Mouse (Mus musculus) lung, embryonic 16.5 days (tissue): ENCODE measurements around the gene Fam19a2. TPM values are rescaled to one million over a fixed set of nuclear protein-coding genes. Genes with fewer than 3 reads are reported as not detected.

Source experiments
- ATAC-seq: fragments of 200-750 bp; cut with Nextera tagmentation; 2 replicates; pipeline ENCODE4 v1.8.0; 2017; ENCODE audit warnings: low read depth, mild to moderate bottlenecking, moderate library complexity
- H3K27ac ChIP-seq: fragments of 300-500 bp; sonication (generic); 2 replicates; pipeline ENCODE4 v1.5.1; 2014; ENCODE audit warnings: mild to moderate bottlenecking, control low read depth, low read length
- H3K27me3 ChIP-seq: fragments of 300-500 bp; sonication (generic); 2 replicates; pipeline ENCODE4 v1.6.1; 2014; ENCODE audit warnings: low read depth, low read length, mixed read lengths; ENCODE audit not compliant: control insufficient read depth, insufficient read depth
- H3K36me3 ChIP-seq: fragments of 300-500 bp; sonication (generic); 2 replicates; pipeline ENCODE4 v1.6.1; 2014; ENCODE audit warnings: low read length; ENCODE audit not compliant: control insufficient read depth, insufficient read depth
- H3K4me1 ChIP-seq: fragments of 300-500 bp; sonication (generic); replicated peaks from 2 replicates; pipeline ENCODE4 v1.6.1; 2014; ENCODE audit warnings: low read length, mixed read lengths; ENCODE audit not compliant: control insufficient read depth, insufficient read depth
- H3K4me2 ChIP-seq: fragments of 300-500 bp; sonication (generic); 2 replicates; pipeline ENCODE4 v1.6.1; 2014; ENCODE audit warnings: low read depth, low read length, control low read depth
- H3K4me3 ChIP-seq: fragments of 300-500 bp; sonication (generic); 2 replicates; pipeline ENCODE4 v1.5.1; 2014; ENCODE audit warnings: mild to moderate bottlenecking, low read length, control low read depth
- H3K9ac ChIP-seq: fragments of 300-500 bp; sonication (generic); 2 replicates; pipeline ENCODE4 v1.6.1; 2014; ENCODE audit warnings: low read length, control low read depth
- H3K9me3 ChIP-seq: fragments of 300-500 bp; sonication (generic); 2 replicates; pipeline ENCODE4 v1.6.1; 2016; ENCODE audit warnings: low read length; ENCODE audit not compliant: control insufficient read depth
- WGBS: fragments of 180-500 bp; shearing (Covaris S2); extraction: QIAGEN DNeasy Blood & Tissue Kit; methylation state at CpG from one replicate; pipeline ENCODE4 v1.1.7; 2014; 5-methylcytosine and 5-hydroxymethylcytosine counted together
- polyA plus RNA-seq: library from polyadenylated mRNA; unstranded; fragments of >200 nt; fragmentation: Nextera tagmentation; extraction: Ambion mirVana; gene quantifications from 2 replicates; pipeline ENCODE4 v1.2.1, GENCODE M21; 2015

The Fam19a2 gene
- polyA plus RNA-seq, 1 experiment from 2014 or later = 1.8 TPM

DNA sequence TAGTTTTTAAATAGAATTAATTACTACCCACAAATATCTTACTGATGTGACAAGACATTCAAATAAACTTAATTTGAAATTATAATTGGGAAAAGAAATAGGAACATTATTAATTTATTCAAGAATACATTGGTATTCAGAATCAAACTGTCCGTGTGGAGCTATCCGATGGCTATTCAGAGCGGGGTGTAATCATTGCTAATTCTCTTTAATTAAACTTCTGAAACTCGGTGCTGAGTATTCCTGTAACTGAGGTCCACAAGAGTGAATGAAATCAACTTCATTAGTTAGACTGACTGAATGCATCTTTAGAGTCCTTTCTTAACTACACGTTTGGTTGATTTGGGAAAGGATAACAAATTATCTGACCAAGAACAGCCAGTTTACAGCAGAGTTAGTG lies 372.9 kb downstream of the Fam19a2 start:
- H3K36me3 ChIP-seq = no peaks in the 10 kb centered on the region
- H3K4me1 ChIP-seq = no peaks in the 10 kb centered on the region
- no peak overlapping the region for H3K4me2 ChIP-seq
- no peak overlapping the region for H3K9ac ChIP-seq
- WGBS = 75% methylated on average over 5 of the region's 5 CpGs
- H3K4me3 ChIP-seq = no peak overlapping the region
- H3K27me3 ChIP-seq = no peaks in the 10 kb centered on the region; the same call in 1 of the 2 replicates
- no peak overlapping the region for H3K27ac ChIP-seq
- ATAC-seq = no peak
- no peaks in the 10 kb centered on the region for H3K9me3 ChIP-seq

- no peaks in the 10 kb centered on the region for H3K4me1 ChIP-seq
- no peak overlapping the region for H3K9ac ChIP-seq
- no peak overlapping the region for H3K27ac ChIP-seq
- ATAC-seq = no peak
- no peaks in the 10 kb centered on the region; the same call in 1 of the 2 replicates for H3K27me3 ChIP-seq
- H3K4me3 ChIP-seq = no peak overlapping the region
- H3K36me3 ChIP-seq = no peaks in the 10 kb centered on the region
- H3K9me3 ChIP-seq = no peaks in the 10 kb centered on the region
- no peak overlapping the region for H3K4me2 ChIP-seq
These were observed 373.7 kb downstream of the Fam19a2 start for GRCm38 (mm10) chr10:123637496-123637895.

DNA sequence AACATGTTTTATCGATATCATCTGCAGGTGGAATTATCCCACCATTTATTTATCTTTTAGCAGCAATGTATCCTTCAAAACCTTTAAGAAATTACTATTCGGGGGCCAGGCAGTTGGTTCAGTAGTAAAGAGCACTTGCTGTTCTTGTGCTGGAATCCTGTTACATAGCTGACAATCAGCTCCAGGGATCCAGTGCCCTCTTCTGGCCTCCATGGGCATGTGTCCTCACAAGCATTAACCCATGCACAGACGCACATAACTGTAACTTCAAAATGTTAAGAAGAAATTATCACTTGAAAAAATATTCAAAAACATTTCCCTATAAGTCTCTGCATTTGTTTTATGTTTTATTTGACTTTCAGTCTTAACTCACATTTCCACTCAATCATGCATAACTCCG lies 381.8 kb downstream of the Fam19a2 start:
- Histone ChIP-seq H3K9ac (no peak overlapping the region), H3K4me2 (no peak overlapping the region), H3K4me3 (no peak overlapping the region), H3K27ac (no peak overlapping the region), H3K36me3 (no peaks in the 10 kb centered on the region), H3K9me3 (no peaks in the 10 kb centered on the region), H3K27me3 (no peaks in the 10 kb centered on the region), H3K4me1 (no peaks in the 10 kb centered on the region)
- 86% methylated on average over 4 of the region's 4 CpGs for WGBS
- ATAC-seq = no peak

DNA sequence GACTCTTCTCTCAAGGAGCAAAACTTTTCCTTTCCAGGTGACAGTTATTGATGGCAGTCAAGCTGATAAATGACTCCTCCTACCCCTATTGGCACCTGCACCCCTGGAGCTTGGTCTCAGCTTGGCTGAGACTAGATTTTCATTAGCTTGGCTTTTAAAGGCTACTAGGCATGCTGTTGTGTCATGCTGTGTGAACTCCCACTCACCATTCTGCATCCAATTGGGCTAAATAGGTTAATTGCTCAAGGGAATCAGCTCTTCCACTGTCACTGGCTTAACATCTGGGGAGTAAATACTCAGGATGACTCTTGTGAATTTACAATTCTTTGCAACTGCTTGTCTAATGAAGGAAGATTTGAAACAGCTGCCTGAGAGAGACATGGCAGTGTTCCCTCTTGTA lies 407.4 kb downstream of the Fam19a2 start:
- H3K27me3 ChIP-seq = no peaks in the 10 kb centered on the region
- H3K27ac ChIP-seq = no peak overlapping the region
- no peak for ATAC-seq
- H3K9ac ChIP-seq = no peak overlapping the region
- no peaks in the 10 kb centered on the region for H3K4me1 ChIP-seq
- no peaks in the 10 kb centered on the region for H3K36me3 ChIP-seq
- H3K4me2 ChIP-seq = no peak overlapping the region
- H3K9me3 ChIP-seq = no peaks in the 10 kb centered on the region
- no peak overlapping the region for H3K4me3 ChIP-seq

DNA sequence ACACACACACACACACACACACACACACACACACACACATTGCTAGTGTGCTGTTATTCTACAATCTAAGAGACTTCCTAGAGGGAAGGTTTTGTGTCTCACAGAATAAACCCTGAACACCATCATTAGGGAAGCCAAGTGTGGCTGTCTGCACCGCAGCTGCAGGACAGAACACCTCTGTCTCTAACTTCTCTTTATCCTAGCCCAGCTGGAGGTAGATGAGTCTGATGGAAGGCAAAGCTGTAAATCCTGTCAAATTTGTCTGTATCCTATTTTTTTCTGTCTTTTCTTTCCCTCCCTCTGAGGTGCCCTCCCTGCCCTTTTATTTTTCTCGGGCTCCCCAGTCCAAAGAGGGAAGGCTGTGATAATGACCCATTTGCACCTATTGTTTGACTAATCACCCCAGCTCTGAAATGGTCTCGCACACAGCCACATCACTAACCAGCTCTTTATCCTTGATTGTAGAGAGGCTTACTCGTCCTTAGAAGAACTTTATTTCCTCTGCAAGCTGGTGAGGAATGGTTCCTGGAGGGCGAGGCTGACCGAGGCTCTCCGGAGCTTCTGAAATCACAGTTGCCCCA lies 414.6 kb downstream of the Fam19a2 start:
- Histone ChIP-seq H3K9me3 (no peaks in the 10 kb centered on the region), H3K36me3 (no peaks in the 10 kb centered on the region), H3K9ac (no peak overlapping the region), H3K4me1 (no peaks in the 10 kb centered on the region), H3K27me3 (no peaks in the 10 kb centered on the region), H3K27ac (no peak overlapping the region), H3K4me3 (no peak overlapping the region), H3K4me2 (no peak overlapping the region)
- WGBS = 19% methylated on average over 7 of the region's 7 CpGs
- no peak for ATAC-seq

- no peak for ATAC-seq
- no peaks in the 10 kb centered on the region for H3K4me1 ChIP-seq
- whole genome bisulfite sequencing = 26% methylated on average over 9 of the region's 9 CpGs
- H3K9ac ChIP-seq = no peak overlapping the region
- no peaks in the 10 kb centered on the region for H3K36me3 ChIP-seq
- H3K27me3 ChIP-seq = no peaks in the 10 kb centered on the region
- H3K4me3 ChIP-seq = no peak overlapping the region
- H3K27ac ChIP-seq = no peak overlapping the region
- no peak overlapping the region for H3K4me2 ChIP-seq
- H3K9me3 ChIP-seq = no peaks in the 10 kb centered on the region
These were observed 419.0 kb downstream of the Fam19a2 start for GRCm38 (mm10) chr10:123682718-123683255.

DNA sequence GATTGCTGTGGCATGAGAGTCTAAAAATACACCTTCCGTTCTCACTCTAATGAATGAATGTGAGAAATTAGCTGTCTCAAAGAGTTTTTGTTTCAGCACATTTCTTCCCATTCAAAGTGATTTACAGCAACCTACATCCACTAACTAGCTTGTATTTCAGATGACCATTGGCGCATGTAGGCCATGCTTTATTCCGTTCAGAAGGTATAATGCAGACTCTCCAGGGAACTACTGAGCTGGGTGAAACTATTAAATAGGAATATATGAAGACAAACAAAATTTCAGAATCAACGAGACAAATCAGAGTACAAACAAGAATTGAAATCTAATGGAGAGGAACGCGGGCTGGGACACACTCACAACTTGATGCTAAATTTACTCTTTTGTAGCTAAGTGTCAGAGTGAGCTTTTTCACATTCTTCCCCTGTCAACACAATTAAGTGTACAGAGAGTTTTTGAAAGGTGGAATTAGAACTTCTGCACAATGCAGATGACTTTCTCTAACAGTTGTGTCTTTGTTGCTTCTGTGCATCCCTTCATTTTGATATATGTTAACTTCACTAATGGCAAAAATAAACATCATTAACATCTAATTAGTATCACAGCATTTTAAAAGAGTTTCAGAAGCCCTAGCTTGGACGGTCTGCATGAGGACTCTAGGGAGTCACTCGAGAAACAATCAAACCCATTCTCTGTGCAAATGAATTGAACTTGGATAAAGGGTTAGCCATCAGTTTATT lies 428.6 kb downstream of the Fam19a2 start:
- H3K27ac ChIP-seq = no peak overlapping the region

DNA sequence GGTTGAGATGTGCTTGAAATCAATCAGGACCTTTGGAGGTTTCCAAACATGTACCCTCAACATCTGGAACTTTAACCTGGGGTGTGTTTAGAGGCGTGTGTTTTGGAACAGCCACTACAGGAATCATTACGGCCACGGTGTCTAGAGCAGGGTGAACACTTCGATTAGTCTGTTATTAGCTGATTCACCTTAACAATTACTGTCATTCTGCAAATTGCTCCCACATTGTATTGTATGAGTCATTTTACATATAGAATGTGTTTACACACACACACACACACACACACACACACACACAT lies 429.1 kb downstream of the Fam19a2 start:
- Histone ChIP-seq H3K36me3 (no peaks in the 10 kb centered on the region), H3K4me3 (no peak overlapping the region), H3K4me2 (no peak overlapping the region), H3K27ac (no peak overlapping the region), H3K4me1 (no peaks in the 10 kb centered on the region), H3K9me3 (no peaks in the 10 kb centered on the region), H3K9ac (no peak overlapping the region), H3K27me3 (no peaks in the 10 kb centered on the region)
- ATAC-seq = no peak
- 90% methylated on average over 4 of the region's 4 CpGs for WGBS

More for the DNA sequence above, 428.6 kb downstream of the Fam19a2 start:
- Histone ChIP-seq H3K36me3 (no peaks in the 10 kb centered on the region), H3K9ac (no peak overlapping the region), H3K27me3 (no peaks in the 10 kb centered on the region), H3K4me3 (no peak overlapping the region), H3K4me1 (no peaks in the 10 kb centered on the region), H3K4me2 (no peak overlapping the region), H3K9me3 (no peaks in the 10 kb centered on the region)
- no peak for ATAC-seq
- whole genome bisulfite sequencing = 82% methylated on average over 8 of the region's 8 CpGs

DNA sequence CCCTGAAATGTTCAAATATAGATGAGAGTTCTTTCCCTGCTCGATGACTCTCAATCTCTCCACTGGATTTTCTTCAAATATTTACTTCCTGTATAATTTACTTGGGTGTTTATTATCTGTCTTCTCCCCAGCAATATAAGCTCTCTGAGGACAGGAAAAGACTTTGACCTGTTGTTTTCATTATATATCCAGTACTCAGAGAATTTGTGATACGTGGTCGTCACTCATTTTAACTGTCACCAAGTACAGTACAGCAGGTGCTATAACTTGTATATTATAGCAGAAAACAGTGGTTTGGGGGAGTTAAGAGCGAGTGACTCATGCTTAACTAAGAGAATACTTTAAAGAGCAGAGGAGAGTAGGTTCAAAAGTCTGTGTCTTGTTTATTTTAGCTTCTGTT lies 438.8 kb downstream of the Fam19a2 start:
- H3K4me1 ChIP-seq = no peaks in the 10 kb centered on the region
- H3K9me3 ChIP-seq = no peaks in the 10 kb centered on the region
- no peaks in the 10 kb centered on the region for H3K36me3 ChIP-seq
- ATAC-seq = no peak
- no peak overlapping the region for H3K4me2 ChIP-seq
- no peak overlapping the region for H3K4me3 ChIP-seq
- H3K27me3 ChIP-seq = no peaks in the 10 kb centered on the region
- no peak overlapping the region for H3K9ac ChIP-seq
- WGBS = 37% methylated on average over 4 of the region's 4 CpGs
- H3K27ac ChIP-seq = no peak overlapping the region
